Mouse (Mus musculus) heart, embryonic 15.5 days (tissue): Measurements from ENCODE around the gene Cfap298. TPM values are rescaled to one million over a fixed set of nuclear protein-coding genes. Genes with fewer than 3 reads are reported as not detected.

Experiments
- ATAC-seq: fragments of 200-750 bp; cut with Nextera tagmentation; replicated peaks from 2 replicates; pipeline ENCODE4 v1.8.0; 2017; ENCODE audit warnings: low read depth, moderate TSS enrichment; ENCODE audit not compliant: insufficient number of reproducible peaks, insufficient read depth, low FRiP score
- H3K27ac ChIP-seq: fragments of 300-500 bp; sonication (generic); 2 replicates; pipeline ENCODE4 v1.5.1; 2015; ENCODE audit warnings: mild to moderate bottlenecking, inconsistent platforms
- H3K27me3 ChIP-seq: fragments of 300-500 bp; sonication (generic); 2 replicates; pipeline ENCODE4 v1.6.1; 2015; ENCODE audit warnings: inconsistent platforms
- H3K36me3 ChIP-seq: fragments of 300-500 bp; sonication (generic); 2 replicates; pipeline ENCODE4 v1.6.1; 2015; ENCODE audit warnings: mild to moderate bottlenecking, inconsistent platforms
- H3K4me1 ChIP-seq: fragments of 300-500 bp; sonication (generic); replicated peaks from 2 replicates; pipeline ENCODE4 v1.6.1; 2015; ENCODE audit warnings: inconsistent platforms
- H3K4me2 ChIP-seq: fragments of 300-500 bp; sonication (generic); 2 replicates; pipeline ENCODE4 v1.6.1; 2015; ENCODE audit warnings: inconsistent platforms, mild to moderate bottlenecking, moderate library complexity
- H3K4me3 ChIP-seq: fragments of 300-500 bp; sonication (generic); 2 replicates; pipeline ENCODE4 v1.5.1; 2015; ENCODE audit warnings: mild to moderate bottlenecking, inconsistent platforms
- H3K9ac ChIP-seq: fragments of 300-500 bp; sonication (generic); 2 replicates; pipeline ENCODE4 v1.6.1; 2015; ENCODE audit warnings: mild to moderate bottlenecking, inconsistent platforms
- H3K9me3 ChIP-seq: fragments of 300-500 bp; sonication (generic); replicated peaks from 2 replicates; pipeline ENCODE4 v1.6.1; 2016; ENCODE audit warnings: inconsistent platforms
- WGBS: fragments of 180-500 bp; shearing (Covaris S2); methylation state at CpG from one replicate; pipeline ENCODE4 v1.1.7; 2015; ENCODE audit warnings: mixed read lengths; 5-methylcytosine and 5-hydroxymethylcytosine counted together
- microRNA-seq: library from miRNA; unstranded; fragments of <30 nt; microRNA quantifications from one replicate; pipeline ENCODE4, GENCODE M21; 2016
- polyA plus RNA-seq: library from polyadenylated mRNA; unstranded; fragments of >200 nt; fragmentation: Nextera tagmentation; extraction: Ambion mirVana; gene quantifications from 2 replicates; pipeline ENCODE4 v1.2.1, GENCODE M21; 2015

Cfap298 gene
- polyA plus RNA-seq, 1 experiment from 2014 or later = 44.2 TPM

DNA sequence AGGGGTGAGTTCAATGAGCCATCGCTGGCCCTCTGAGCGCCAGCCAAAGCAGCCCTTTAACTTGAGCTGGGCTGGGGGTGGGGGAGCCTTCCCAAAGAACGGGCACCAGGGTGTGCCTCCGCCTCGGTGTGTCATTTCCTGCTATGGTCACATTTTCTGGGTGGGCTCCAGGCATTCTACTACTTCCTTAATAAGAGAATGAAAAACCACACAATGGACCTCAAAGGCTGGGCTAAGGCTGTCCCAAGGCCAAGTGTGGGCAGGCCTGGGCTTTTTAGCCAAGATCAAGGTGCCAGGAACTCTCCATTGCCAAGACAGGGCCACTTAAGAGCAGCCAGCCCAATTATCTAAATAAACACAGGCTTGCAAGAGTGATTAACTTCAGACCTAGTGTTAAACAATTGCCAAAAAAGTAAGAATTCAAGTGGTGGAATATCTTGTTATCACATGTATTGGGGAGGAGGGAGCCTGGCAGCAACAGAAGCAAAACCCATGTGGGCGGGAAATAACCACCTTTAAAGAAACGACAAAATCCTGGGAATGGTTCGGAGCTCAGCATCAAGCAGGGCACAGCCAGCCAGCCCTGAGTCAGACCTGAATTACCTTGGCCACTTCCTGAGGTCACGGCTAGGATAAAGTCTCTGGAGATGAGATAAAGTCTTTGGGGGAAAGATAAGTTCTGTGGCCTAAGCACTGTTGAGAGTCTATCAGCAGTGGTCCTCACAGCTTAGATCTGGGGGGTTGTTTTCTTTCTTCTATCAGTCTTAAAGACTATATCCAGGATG, 48.9 kb downstream of the Cfap298 start:
- no peak overlapping the region for H3K9ac ChIP-seq
- H3K27me3 ChIP-seq = no peaks in the 10 kb centered on the region
- WGBS = 43% methylated on average over 9 of the region's 9 CpGs
- H3K4me2 ChIP-seq = no peak overlapping the region
- H3K27ac ChIP-seq = peak overlapping the region; percentile 60
- no peaks in the 10 kb centered on the region for H3K9me3 ChIP-seq
- H3K4me3 ChIP-seq = no peak overlapping the region
- H3K4me1 ChIP-seq = peaks cover 34% of the 10 kb centered on the region
- ATAC-seq = no peak; the same call in 1 of the 2 replicates
- no peaks in the 10 kb centered on the region for H3K36me3 ChIP-seq

DNA sequence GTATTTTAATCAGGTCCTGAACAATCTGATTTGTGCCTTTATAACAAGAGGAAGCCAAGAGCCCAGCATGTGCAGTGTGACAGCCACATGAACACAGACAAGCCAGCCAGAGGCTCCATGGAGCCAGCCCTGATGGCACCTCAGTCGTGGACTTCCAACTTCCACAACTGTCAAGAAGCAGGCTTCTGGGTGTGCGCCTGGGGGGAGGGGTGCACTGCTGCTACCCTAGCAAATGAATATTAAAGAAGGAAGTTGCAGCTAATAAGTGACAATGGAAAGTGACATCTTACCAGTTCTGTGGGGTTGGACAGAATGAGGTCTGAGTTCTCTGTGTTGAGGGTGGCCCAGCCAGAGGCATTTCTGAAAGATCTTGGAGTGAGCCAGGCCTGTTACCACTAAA, 49.6 kb downstream of the Cfap298 start:
- H3K4me1 ChIP-seq = peaks cover 31% of the 10 kb centered on the region
- no peaks in the 10 kb centered on the region for H3K36me3 ChIP-seq
- no peak for ATAC-seq
- no peaks in the 10 kb centered on the region for H3K9me3 ChIP-seq
- no peak overlapping the region for H3K4me3 ChIP-seq
- 67% methylated on average over 2 of the region's 2 CpGs for WGBS
- no peak overlapping the region for H3K4me2 ChIP-seq
- H3K9ac ChIP-seq = no peak overlapping the region
- peak overlapping the region; percentile 60 for H3K27ac ChIP-seq
- H3K27me3 ChIP-seq = no peaks in the 10 kb centered on the region

- H3K4me3 ChIP-seq = no peak overlapping the region
- no peaks in the 10 kb centered on the region for H3K36me3 ChIP-seq
- peak; percentile 67 for ATAC-seq
- WGBS = 29% methylated on average over 8 of the region's 8 CpGs
- no peak overlapping the region for H3K9ac ChIP-seq
- no peaks in the 10 kb centered on the region for H3K27me3 ChIP-seq
- H3K4me2 ChIP-seq = no peak overlapping the region
- H3K27ac ChIP-seq = peak overlapping the region; percentile 55
- peaks cover 31% of the 10 kb centered on the region for H3K4me1 ChIP-seq
- no peaks in the 10 kb centered on the region for H3K9me3 ChIP-seq
These were observed 52.4 kb downstream of the Cfap298 start for GRCm38 (mm10) chr16:90882501-90882977.

- Histone ChIP-seq H3K36me3 (no peaks in the 10 kb centered on the region), H3K4me1 (peaks cover 16% of the 10 kb centered on the region), H3K9ac (no peak overlapping the region), H3K4me3 (no peak overlapping the region), H3K27me3 (no peaks in the 10 kb centered on the region), H3K9me3 (no peaks in the 10 kb centered on the region), H3K4me2 (no peak overlapping the region), H3K27ac (no peak overlapping the region)
- ATAC-seq = no peak
- 88% methylated on average over 3 of the region's 3 CpGs for WGBS
These were observed 56.6 kb downstream of the Cfap298 start for GRCm38 (mm10) chr16:90878135-90878860.

Small RNA genes lying within 50 kb of the gene (microRNA-seq; reads per million reads assigned to microRNA genes)
- not detected for gene Gm22933

Other genes starting within 250 kb of the Cfap298 start
- gene Mis18a, start 207.7 kb downstream of the Cfap298 start, polyA plus RNA-seq = 31.2 and 32.8 TPM in 2 replicates
- gene Mrap, start 196.9 kb downstream of the Cfap298 start, polyA plus RNA-seq = 31.7 and 32.2 TPM in 2 replicates
- gene Urb1, start 124.7 kb downstream of the Cfap298 start, polyA plus RNA-seq = 6.2 and 6.8 TPM in 2 replicates
- 3.2 and 4.2 TPM in 2 replicates for gene Eva1c, start 108.4 kb downstream of the Cfap298 start, polyA plus RNA-seq
- 10.3 and 11.4 TPM in 2 replicates for gene Synj1, start 76.2 kb upstream of the Cfap298 start, polyA plus RNA-seq
- 36.8 and 36.9 TPM in 2 replicates for gene Paxbp1, start 109.4 kb upstream of the Cfap298 start, polyA plus RNA-seq
- gene 4932438H23Rik, start 160.0 kb upstream of the Cfap298 start, polyA plus RNA-seq = 0.08 and 0.09 TPM in 2 replicates